In the genomic region with DNA sequence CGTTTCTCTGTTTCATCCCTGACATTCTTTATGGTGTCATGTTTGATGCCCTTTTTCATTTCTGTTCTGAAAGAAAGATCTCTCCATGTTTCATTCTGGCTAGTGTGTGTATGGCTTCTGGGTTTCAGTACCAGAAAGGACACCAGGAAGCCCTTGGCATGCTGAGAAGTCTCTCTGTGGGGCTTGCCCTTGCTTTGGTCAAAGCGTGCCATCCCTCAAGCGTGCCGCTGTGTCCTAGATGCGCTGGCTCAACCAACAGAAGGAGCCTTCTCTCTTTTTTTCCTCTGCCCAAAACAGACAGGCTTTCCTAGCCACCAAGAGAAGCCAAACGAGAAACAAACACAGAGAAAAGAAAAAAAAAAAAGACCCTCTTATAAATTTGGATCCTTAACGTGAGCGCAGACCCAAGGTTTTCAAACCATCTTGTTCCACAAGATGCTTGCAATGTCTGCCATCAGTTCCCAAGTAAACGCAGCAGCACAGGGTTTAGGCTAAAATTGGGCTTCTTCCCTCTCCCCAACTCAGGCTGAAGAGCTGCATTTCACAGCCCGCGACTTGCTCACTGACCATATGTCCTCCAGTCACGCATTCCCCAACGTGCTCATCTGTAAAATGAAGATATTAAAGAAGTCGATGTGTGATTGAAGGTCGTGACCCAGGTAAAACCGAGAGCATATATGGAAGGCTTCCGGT, we compare ENCODE assay signal across 19 mouse cellular contexts.
DNase-seq lines count a peak whose midpoint lies in the region; ATAC-seq and TF ChIP-seq lines count a peak whose summit lies in the region.
"Had no signal": no experiment of that assay in that cellular context is flagged by ENCODE, and none has a peak within 500 bp of the region (broad histone marks: within the 10 kb centered on the region; RNA-seq: fewer than 3 reads in every experiment).

No protein-coding gene starts in this region.

- peak; percentile 23 for ATAC-seq in forebrain, postnatal 0 days
- ATAC-seq in forebrain, embryonic 16.5 days = no peak
- no peak for ATAC-seq in midbrain, embryonic 11.5 days (ENCODE audit: low FRiP score)
- ATAC-seq in midbrain, embryonic 14.5 days (ENCODE audit: low FRiP score, low TSS enrichment) = no peak
- ATAC-seq in inflammation-experienced regulatory T-cells, adult 6 months = no peak
- ATAC-seq: activated CD4-positive, CD25-positive, alpha-beta regulatory T cell, adult 4 months; forebrain, embryonic 13.5 days; intestine, postnatal 0 days; Patski had no signal

- no peaks in the 10 kb centered on the region for H3K36me3 ChIP-seq in forebrain, postnatal 0 days (ENCODE audit: insufficient read depth)
- H3K36me3 ChIP-seq in forebrain, embryonic 16.5 days (ENCODE audit: control insufficient read depth, insufficient read depth) = no peaks in the 10 kb centered on the region
- no peaks in the 10 kb centered on the region for H3K36me3 ChIP-seq in midbrain, embryonic 11.5 days (ENCODE audit: control insufficient read depth, insufficient read depth, low read length)
- no peaks in the 10 kb centered on the region for H3K36me3 ChIP-seq in midbrain, embryonic 14.5 days (ENCODE audit: control insufficient read depth, insufficient read depth, low read length)
- H3K36me3 ChIP-seq: embryonic facial prominence, embryonic 10.5 days; heart, embryonic 13.5 days; hindbrain, embryonic 15.5 days had no signal

- no peaks in the 10 kb centered on the region for H3K4me1 ChIP-seq in forebrain, postnatal 0 days (ENCODE audit: insufficient read depth)
- H3K4me1 ChIP-seq in forebrain, embryonic 16.5 days (replicated peaks; ENCODE audit: control insufficient read depth, insufficient read depth, low read length) = no peaks in the 10 kb centered on the region
- H3K4me1 ChIP-seq in midbrain, embryonic 11.5 days (ENCODE audit: control insufficient read depth, insufficient read depth, low read length) = no peaks in the 10 kb centered on the region
- no peaks in the 10 kb centered on the region for H3K4me1 ChIP-seq in midbrain, embryonic 14.5 days (ENCODE audit: control insufficient read depth, insufficient read depth, low read length)
- H3K4me1 ChIP-seq: embryonic facial prominence, embryonic 10.5 days; forebrain, embryonic 13.5 days; hindbrain, embryonic 15.5 days had no signal

- peak; percentile 51 for DNase-seq in cerebellum, adult 9-11 months
- DNase-seq in cerebellum, adult 8-10 months = no peak
- peak; percentile 48 for DNase-seq in forebrain, postnatal 0 days
- DNase-seq in midbrain, embryonic 11.5 days (ENCODE audit: low spot score, missing footprints) = peak; percentile 54
- no peak for DNase-seq in midbrain, embryonic 14.5 days
- DNase-seq: adrenal gland, postnatal 14 days; gastrocnemius, postnatal 14 days; heart, postnatal 36 days; kidney, adult 8-10 months had no signal

- no peaks in the 10 kb centered on the region for H3K27me3 ChIP-seq in forebrain, postnatal 0 days (ENCODE audit: insufficient read depth, low read length)
- H3K27me3 ChIP-seq in forebrain, embryonic 16.5 days (replicated peaks; ENCODE audit: control insufficient read depth, insufficient read depth, low read length) = no peaks in the 10 kb centered on the region
- H3K27me3 ChIP-seq in midbrain, embryonic 11.5 days (ENCODE audit: control insufficient read depth, insufficient read depth, low read length) = no peaks in the 10 kb centered on the region
- no peaks in the 10 kb centered on the region for H3K27me3 ChIP-seq in midbrain, embryonic 14.5 days (ENCODE audit: control insufficient read depth, insufficient read depth, low read length)
- H3K27me3 ChIP-seq: CH12.LX; forebrain, embryonic 13.5 days; heart, embryonic 13.5 days; hindbrain, embryonic 15.5 days; Patski had no signal

- no peak overlapping the region for H3K4me2 ChIP-seq in forebrain, postnatal 0 days (ENCODE audit: low read depth)
- H3K4me2 ChIP-seq in forebrain, embryonic 16.5 days (ENCODE audit: low read length) = no peak overlapping the region
- no peak overlapping the region for H3K4me2 ChIP-seq in midbrain, embryonic 11.5 days
- H3K4me2 ChIP-seq in midbrain, embryonic 14.5 days (ENCODE audit: low read length) = no peak overlapping the region
- H3K4me2 ChIP-seq: forebrain, embryonic 13.5 days; heart, embryonic 13.5 days; hindbrain, embryonic 15.5 days had no signal

- no peak overlapping the region for H3K4me3 ChIP-seq in forebrain, postnatal 0 days (ENCODE audit: low read depth, low read length)
- no peak overlapping the region for H3K4me3 ChIP-seq in forebrain, embryonic 16.5 days (replicated peaks; ENCODE audit: low read length)
- no peak overlapping the region for H3K4me3 ChIP-seq in midbrain, embryonic 11.5 days (ENCODE audit: low read depth, low read length)
- no peak overlapping the region for H3K4me3 ChIP-seq in midbrain, embryonic 14.5 days (replicated peaks; ENCODE audit: low read depth, low read length)
- H3K4me3 ChIP-seq: embryonic facial prominence, embryonic 10.5 days; forebrain, embryonic 13.5 days; heart, embryonic 13.5 days; hindbrain, embryonic 15.5 days had no signal

- H3K9me3 ChIP-seq in forebrain, postnatal 0 days (ENCODE audit: low read length) = no peaks in the 10 kb centered on the region
- no peaks in the 10 kb centered on the region for H3K9me3 ChIP-seq in forebrain, embryonic 16.5 days (ENCODE audit: control insufficient read depth, low read length)
- no peaks in the 10 kb centered on the region for H3K9me3 ChIP-seq in midbrain, embryonic 11.5 days (ENCODE audit: control insufficient read depth, low read length)
- H3K9me3 ChIP-seq in midbrain, embryonic 14.5 days (ENCODE audit: control insufficient read depth, low read length) = peaks cover 3% of the 10 kb centered on the region; the same call in 1 of the 2 replicates
- H3K9me3 ChIP-seq: embryonic facial prominence, embryonic 10.5 days; forebrain, embryonic 13.5 days; heart, embryonic 13.5 days; hindbrain, embryonic 15.5 days had no signal

- no peak for TF ChIP-seq CTCF in forebrain, postnatal 0 days (IDR thresholded peaks at IDR 0.05; ENCODE audit: low read depth)

- no peak overlapping the region for H3K27ac ChIP-seq in forebrain, postnatal 0 days (ENCODE audit: low read depth, low read length)
- no peak overlapping the region for H3K27ac ChIP-seq in forebrain, embryonic 16.5 days (ENCODE audit: low read length)
- H3K27ac ChIP-seq in midbrain, embryonic 11.5 days (ENCODE audit: low read depth, low read length) = no peak overlapping the region
- H3K27ac ChIP-seq in midbrain, embryonic 14.5 days (replicated peaks; ENCODE audit: low read depth, low read length) = no peak overlapping the region
- H3K27ac ChIP-seq: embryonic facial prominence, embryonic 10.5 days; forebrain, embryonic 13.5 days; heart, embryonic 13.5 days; hindbrain, embryonic 15.5 days had no signal

- WGBS in forebrain, postnatal 0 days = 71% methylated on average over 17 of the region's 17 CpGs
- WGBS in forebrain, embryonic 16.5 days = 82% methylated on average over 17 of the region's 17 CpGs
- WGBS in midbrain, embryonic 11.5 days = 87% methylated on average over 17 of the region's 17 CpGs
- WGBS in midbrain, embryonic 14.5 days = 82% methylated on average over 17 of the region's 17 CpGs

- no peak overlapping the region for H3K9ac ChIP-seq in forebrain, postnatal 0 days
- no peak overlapping the region for H3K9ac ChIP-seq in forebrain, embryonic 16.5 days (replicated peaks; ENCODE audit: low read depth, low read length)
- H3K9ac ChIP-seq in midbrain, embryonic 11.5 days (ENCODE audit: low read length) = no peak overlapping the region
- no peak overlapping the region for H3K9ac ChIP-seq in midbrain, embryonic 14.5 days (replicated peaks; ENCODE audit: low read length)
- H3K9ac ChIP-seq: forebrain, embryonic 13.5 days; heart, embryonic 13.5 days; hindbrain, embryonic 15.5 days had no signal

Comparison
In these comparisons a context has a peak if more than half of its experiments do, and no peak if none do; other contexts are left out.
1. DNase-seq: peak in cerebellum, adult 9-11 months (single experiment), forebrain, postnatal 0 days (single experiment) and midbrain, embryonic 11.5 days (single experiment); none in cerebellum, adult 8-10 months (single experiment) and midbrain, embryonic 14.5 days (single experiment).